Mouse (Mus musculus) effector memory CD4-positive, alpha-beta T cell, adult 7 months (primary cell): ENCODE results near the gene Dcdc2c. TPM values are rescaled to one million over a fixed set of nuclear protein-coding genes. Genes with fewer than 3 reads are reported as not detected.

ENCODE experiments used
- polyA plus RNA-seq: library from polyadenylated mRNA; unstranded; fragments of 100-300 nt; shearing (Covaris generic); gene quantifications from one replicate; pipeline ENCODE4 v1.2.1, GENCODE M21; 2017

The Dcdc2c gene
- not detected for polyA plus RNA-seq

DNA sequence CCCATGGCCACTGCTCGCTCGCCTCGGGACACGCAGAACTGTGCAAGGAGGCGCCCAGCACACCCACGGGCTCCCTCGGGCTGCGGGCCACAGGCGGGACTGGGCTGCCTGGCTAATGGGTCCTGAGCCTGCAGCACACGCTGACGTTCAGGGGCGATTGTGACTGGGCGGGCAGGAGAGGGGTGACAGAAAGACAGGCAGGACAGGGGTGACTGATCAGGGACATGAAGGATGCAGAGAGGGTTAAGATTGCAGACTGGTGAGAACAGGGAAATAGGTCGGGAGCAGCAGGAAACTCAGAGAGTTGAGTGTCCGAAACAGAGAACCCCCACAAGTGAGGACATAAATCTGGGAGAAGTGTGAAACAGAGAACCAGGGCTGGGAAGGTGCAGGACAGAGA, at the start of gene Dcdc2c:
Dcdc2c (minus strand) TSS at position 101 of the 400 bp plus-strand sequence.

DNA sequence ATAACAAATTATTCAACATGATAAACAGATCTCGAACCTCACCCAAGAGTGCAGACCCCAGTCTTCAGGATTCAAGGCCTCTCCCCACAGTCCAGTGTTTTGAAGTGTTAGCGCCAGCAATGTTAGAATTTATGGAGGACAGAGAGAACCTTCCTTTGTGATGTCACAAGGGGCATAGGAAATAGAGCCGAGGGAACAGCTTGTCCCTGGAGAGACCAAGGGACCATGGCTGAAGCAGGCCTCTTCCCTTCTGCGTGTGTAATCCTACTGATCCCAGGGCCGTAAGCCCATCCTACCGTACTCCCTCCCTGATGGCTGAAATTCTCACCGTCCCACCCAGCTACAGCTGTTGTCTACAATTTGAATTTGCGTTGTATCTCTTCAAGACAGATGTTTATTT, 30.2 kb upstream of the Dcdc2c start, which contains the start of gene Allc:
Allc (minus strand) TSS at position 101 of the 400 bp plus-strand sequence.

Other genes starting within 250 kb of the Dcdc2c start
- gene Allc, start 30.1 kb upstream of the Dcdc2c start, polyA plus RNA-seq = 0.37 TPM
- gene Colec11, start 71.0 kb upstream of the Dcdc2c start, polyA plus RNA-seq = not detected
- 924 TPM for gene Rps7, start 83.6 kb upstream of the Dcdc2c start, polyA plus RNA-seq
- 35.2 TPM for gene Rnaseh1, start 97.2 kb upstream of the Dcdc2c start, polyA plus RNA-seq
- gene Adi1, start 122.8 kb upstream of the Dcdc2c start, polyA plus RNA-seq = 43.5 TPM
- gene Trappc12, start 198.1 kb upstream of the Dcdc2c start, polyA plus RNA-seq = 55.2 TPM
- gene Eipr1, start 199.4 kb upstream of the Dcdc2c start, polyA plus RNA-seq = 44.4 TPM